Comparison of ENCODE assay signal across 9 mouse cellular contexts in genomic region chr3:20304758-20305352, GRCm38 (mm10). TPM values are rescaled to one million over a fixed set of nuclear protein-coding genes. Genes with fewer than 3 reads are reported as not detected.
DNase-seq lines count a peak whose midpoint lies in the region; ATAC-seq and TF ChIP-seq lines count a peak whose summit lies in the region.
"Had no signal": no experiment of that assay in that cellular context is flagged by ENCODE, and none has a peak within 500 bp of the region (broad histone marks: within the 10 kb centered on the region; RNA-seq: fewer than 3 reads in every experiment).

No protein-coding gene starts in this region.

- H3K9ac ChIP-seq in liver, embryonic 12.5 days, result no peak overlapping the region
- no peak overlapping the region for H3K9ac ChIP-seq in liver, embryonic 14.5 days (replicated peaks)
- H3K9ac ChIP-seq: limb, embryonic 15.5 days had no signal

- no peak overlapping the region for H3K4me3 ChIP-seq in liver, embryonic 12.5 days
- H3K4me3 ChIP-seq in liver, embryonic 14.5 days (ENCODE audit: insufficient read depth in 1 of 2, low read depth in 2 of 2, low read length in 2 of 2), result no peak overlapping the region
- H3K4me3 ChIP-seq: limb, embryonic 15.5 days had no signal

- H3K9me3 ChIP-seq in liver, embryonic 12.5 days (replicated peaks), result no peaks in the 10 kb centered on the region
- H3K9me3 ChIP-seq in liver, embryonic 14.5 days (ENCODE audit: control insufficient read depth, low read length), result no peaks in the 10 kb centered on the region
- H3K9me3 ChIP-seq: limb, embryonic 15.5 days had no signal

- no peaks in the 10 kb centered on the region for H3K36me3 ChIP-seq in liver, embryonic 12.5 days
- no peaks in the 10 kb centered on the region for H3K36me3 ChIP-seq in liver, embryonic 14.5 days (replicated peaks; ENCODE audit: control insufficient read depth, insufficient read depth, low read depth)
- H3K36me3 ChIP-seq: limb, embryonic 15.5 days had no signal

- TF ChIP-seq CTCF in liver, embryonic 14.5 days (IDR thresholded peaks at IDR 0.05; ENCODE audit: low read depth), result no peak

- H3K27me3 ChIP-seq in liver, embryonic 12.5 days (replicated peaks), result no peaks in the 10 kb centered on the region
- H3K27me3 ChIP-seq in liver, embryonic 14.5 days (ENCODE audit: control insufficient read depth, insufficient read depth, low read length), result no peaks in the 10 kb centered on the region
- H3K27me3 ChIP-seq: limb, embryonic 15.5 days had no signal

- H3K4me1 ChIP-seq in liver, embryonic 12.5 days, result no peaks in the 10 kb centered on the region
- no peaks in the 10 kb centered on the region for H3K4me1 ChIP-seq in liver, embryonic 14.5 days (replicated peaks; ENCODE audit: control insufficient read depth in 2 of 2, insufficient read depth in 2 of 2, low read length in 1 of 2)
- H3K4me1 ChIP-seq: limb, embryonic 15.5 days had no signal

- no peak for TF ChIP-seq EP300 in liver, embryonic 14.5 days (IDR thresholded peaks at IDR 0.05; ENCODE audit: low read depth)

- H3K27ac ChIP-seq in liver, embryonic 12.5 days, result no peak overlapping the region
- H3K27ac ChIP-seq in liver, embryonic 14.5 days, result no peak overlapping the region
- H3K27ac ChIP-seq: limb, embryonic 15.5 days had no signal

- DNase-seq in liver, result peak; percentile 35
- peak in 2 of 3 experiments; percentile 1 to 6 for DNase-seq in liver, embryonic 14.5 days (ENCODE audit: low read depth in 3 of 3, low spot score in 3 of 3)
- peak; percentile 46 for DNase-seq in thymus, postnatal 0 days (ENCODE audit: low spot score)
- DNase-seq in adipocyte (ENCODE audit: low spot score), result no peak
- no peak for DNase-seq in urinary bladder, postnatal 25 days (ENCODE audit: low spot score)
- DNase-seq in testis, postnatal 14 days (ENCODE audit: low spot score), result no peak

- whole genome bisulfite sequencing in liver, embryonic 12.5 days (ENCODE audit: insufficient replicate concordance), result 8% methylated on average over 2 of the region's 2 CpGs
- 10% methylated on average over 2 of the region's 2 CpGs for WGBS in liver, embryonic 14.5 days (ENCODE audit: insufficient replicate concordance)

- no peak for ATAC-seq in liver, embryonic 12.5 days
- peak; percentile 100 for ATAC-seq in granulocyte monocyte progenitor cell, adult 5-6 weeks (replicated peaks; ENCODE audit: poor library complexity, severe bottlenecking)
- ATAC-seq in liver, embryonic 14.5 days (ENCODE audit: insufficient read depth), result peak; percentile 31; the same call in 1 of the 2 replicates

- H3K4me2 ChIP-seq in liver, embryonic 12.5 days, result no peak overlapping the region
- no peak overlapping the region for H3K4me2 ChIP-seq in liver, embryonic 14.5 days (ENCODE audit: low read depth)
- H3K4me2 ChIP-seq: limb, embryonic 15.5 days had no signal

RNA-seq across cellular contexts. Expression of gene Cpb1, which starts 29.3 kb away (rescaled TPM):
- 0.06 TPM in 1 of 2 replicates, not detected in the other for polyA plus RNA-seq in liver, embryonic 12.5 days (2016; fragmentation: Nextera tagmentation; extraction: Ambion mirVana)
- total RNA-seq in granulocyte monocyte progenitor cell, adult 5-6 weeks (2014; fragmentation: Nextera tagmentation), result not detected in 2 replicates
- total RNA-seq in granulocyte monocyte progenitor cell, adult 5-6 weeks (2017), result not detected in 2 replicates
- polyA plus RNA-seq in liver, embryonic 14.5 days (2012; rRNA removed), result 0.01 TPM in 2 replicates
- polyA plus RNA-seq in liver, embryonic 14.5 days (2014; fragmentation: Nextera tagmentation; extraction: Ambion mirVana), result not detected in 2 replicates
- polyA plus RNA-seq in thymus, postnatal 0 days (2015; fragmentation: Nextera tagmentation; extraction: Ambion mirVana), result 0.22 and 0.25 TPM in 2 replicates

Comparison
In these comparisons a context has a peak if more than half of its experiments do, and no peak if none do; other contexts are left out.
1. DNase-seq: peak in liver (single experiment), liver, embryonic 14.5 days (2 of 3) and thymus, postnatal 0 days (single experiment); none in adipocyte (single experiment), urinary bladder, postnatal 25 days (single experiment) and testis, postnatal 14 days (single experiment).